Mouse (Mus musculus) intestine, embryonic 15.5 days (tissue): ENCODE measurements around the gene C77080. TPM values are rescaled to one million over a fixed set of nuclear protein-coding genes. Genes with fewer than 3 reads are reported as not detected.

ENCODE experiments used
- ATAC-seq: fragments of 200-750 bp; cut with Nextera tagmentation; 2 replicates; pipeline ENCODE4 v1.8.0; 2017; ENCODE audit warnings: moderate TSS enrichment, moderate library complexity
- H3K27ac ChIP-seq: fragments of 300-500 bp; sonication (generic); 2 replicates; pipeline ENCODE4 v1.5.1; 2015; ENCODE audit warnings: mild to moderate bottlenecking, inconsistent platforms
- H3K27me3 ChIP-seq: fragments of 300-500 bp; sonication (generic); replicated peaks from 2 replicates; pipeline ENCODE4 v1.6.1; 2015; ENCODE audit warnings: inconsistent platforms
- H3K36me3 ChIP-seq: fragments of 300-500 bp; sonication (generic); 2 replicates; pipeline ENCODE4 v1.6.1; 2015; ENCODE audit warnings: inconsistent platforms
- H3K4me1 ChIP-seq: fragments of 300-500 bp; sonication (generic); replicated peaks from 2 replicates; pipeline ENCODE4 v1.6.1; 2015; ENCODE audit warnings: inconsistent platforms
- H3K4me2 ChIP-seq: fragments of 300-500 bp; sonication (generic); replicated peaks from 2 replicates; pipeline ENCODE4 v1.6.1; 2015; ENCODE audit warnings: mild to moderate bottlenecking, inconsistent platforms
- H3K4me3 ChIP-seq: fragments of 300-500 bp; sonication (generic); replicated peaks from 2 replicates; pipeline ENCODE4 v1.5.1; 2015; ENCODE audit warnings: inconsistent platforms
- H3K9ac ChIP-seq: fragments of 300-500 bp; sonication (generic); 2 replicates; pipeline ENCODE4 v1.6.1; 2015; ENCODE audit warnings: inconsistent platforms
- H3K9me3 ChIP-seq: fragments of 300-500 bp; sonication (generic); 2 replicates; pipeline ENCODE4 v1.6.1; 2016; ENCODE audit warnings: inconsistent platforms
- WGBS: fragments of 180-500 bp; shearing (Covaris S2); methylation state at CpG from one replicate; pipeline ENCODE4 v1.1.7; 2015; 5-methylcytosine and 5-hydroxymethylcytosine counted together
- polyA plus RNA-seq: library from polyadenylated mRNA; unstranded; fragments of >200 nt; fragmentation: Nextera tagmentation; extraction: Ambion mirVana; gene quantifications from 2 replicates; pipeline ENCODE4 v1.2.1, GENCODE M21; 2015

The C77080 gene
- polyA plus RNA-seq, 1 experiment from 2014 or later: 10.3 TPM

DNA sequence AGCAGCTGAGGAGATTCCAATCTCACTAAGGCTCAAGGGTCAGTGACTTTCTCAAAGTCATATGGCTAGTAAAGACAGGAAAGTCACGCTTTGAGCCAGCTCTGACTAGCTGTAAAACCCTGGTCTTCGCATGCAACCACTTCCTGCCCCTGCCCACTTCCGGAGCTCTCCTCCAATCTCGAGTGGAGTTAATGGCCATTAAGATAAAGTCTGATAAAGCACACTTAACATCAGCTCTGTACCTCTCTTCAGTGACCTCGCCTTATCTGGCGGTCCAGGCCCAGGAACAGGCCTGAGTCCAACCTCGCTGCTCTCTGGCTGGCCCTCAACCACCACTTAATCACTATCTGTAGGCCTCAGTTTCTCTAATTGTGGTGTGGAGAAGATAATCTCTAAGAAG is 26.7 kb downstream of the C77080 start:
- 33% methylated on average over 7 of the region's 7 CpGs for WGBS
- Histone ChIP-seq H3K9me3 (no peaks in the 10 kb centered on the region), H3K36me3 (no peaks in the 10 kb centered on the region), H3K4me3 (no peak overlapping the region), H3K27me3 (no peaks in the 10 kb centered on the region), H3K4me1 (peaks cover 67% of the 10 kb centered on the region), H3K9ac (no peak overlapping the region), H3K4me2 (no peak overlapping the region), H3K27ac (peak overlapping the region; percentile 78)
- ATAC-seq: peak; percentile 13

DNA sequence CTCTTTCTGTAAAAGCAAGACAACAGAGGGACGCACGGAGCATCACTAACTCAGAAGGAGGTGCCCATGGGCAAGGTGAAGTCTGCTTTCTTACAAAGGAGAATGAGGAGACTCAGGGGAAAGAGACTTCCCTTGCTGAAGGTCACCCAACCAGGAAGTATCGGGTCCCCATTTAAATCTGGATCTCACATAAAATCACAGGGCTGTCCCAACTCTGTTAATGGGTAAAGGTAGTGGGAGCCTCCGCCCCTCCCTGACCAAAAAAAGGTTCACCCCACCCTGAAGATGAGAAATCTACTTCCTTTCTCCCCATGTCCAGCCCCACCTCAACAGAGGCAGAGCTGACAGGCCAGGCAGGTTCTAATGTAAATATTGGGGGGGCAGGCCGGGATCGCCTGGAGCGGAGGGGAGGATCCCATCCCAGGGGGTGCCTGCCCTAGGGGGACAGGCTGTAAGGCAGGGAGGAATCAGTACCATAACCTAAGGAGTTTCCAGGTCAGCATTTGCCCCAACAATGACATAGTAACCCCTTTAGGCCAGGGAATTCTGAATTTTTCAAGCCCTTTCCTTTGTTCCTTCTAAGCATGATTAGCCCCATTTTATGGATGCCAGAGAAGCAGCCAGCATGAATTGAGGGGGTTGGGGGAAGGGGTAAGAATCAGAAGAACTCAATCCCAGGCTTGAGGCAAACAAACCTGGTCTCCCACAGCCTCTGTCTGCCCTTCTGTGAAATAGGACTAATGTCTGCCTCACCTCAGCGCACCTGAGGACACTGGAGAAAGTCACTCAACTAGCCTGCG is 28.4 kb downstream of the C77080 start:
- Histone ChIP-seq H3K36me3 (no peaks in the 10 kb centered on the region), H3K27ac (peak overlapping the region; percentile 93), H3K27me3 (no peaks in the 10 kb centered on the region), H3K4me3 (no peak overlapping the region), H3K4me2 (peak overlapping the region; percentile 51), H3K9ac (0 out of 2 replicates have a peak overlapping the region, but pooled peaks have one; percentile 18), H3K4me1 (peaks cover 61% of the 10 kb centered on the region), H3K9me3 (no peaks in the 10 kb centered on the region)
- peak; percentile 27 for ATAC-seq
- 50% methylated on average over 9 of the region's 9 CpGs for WGBS

DNA sequence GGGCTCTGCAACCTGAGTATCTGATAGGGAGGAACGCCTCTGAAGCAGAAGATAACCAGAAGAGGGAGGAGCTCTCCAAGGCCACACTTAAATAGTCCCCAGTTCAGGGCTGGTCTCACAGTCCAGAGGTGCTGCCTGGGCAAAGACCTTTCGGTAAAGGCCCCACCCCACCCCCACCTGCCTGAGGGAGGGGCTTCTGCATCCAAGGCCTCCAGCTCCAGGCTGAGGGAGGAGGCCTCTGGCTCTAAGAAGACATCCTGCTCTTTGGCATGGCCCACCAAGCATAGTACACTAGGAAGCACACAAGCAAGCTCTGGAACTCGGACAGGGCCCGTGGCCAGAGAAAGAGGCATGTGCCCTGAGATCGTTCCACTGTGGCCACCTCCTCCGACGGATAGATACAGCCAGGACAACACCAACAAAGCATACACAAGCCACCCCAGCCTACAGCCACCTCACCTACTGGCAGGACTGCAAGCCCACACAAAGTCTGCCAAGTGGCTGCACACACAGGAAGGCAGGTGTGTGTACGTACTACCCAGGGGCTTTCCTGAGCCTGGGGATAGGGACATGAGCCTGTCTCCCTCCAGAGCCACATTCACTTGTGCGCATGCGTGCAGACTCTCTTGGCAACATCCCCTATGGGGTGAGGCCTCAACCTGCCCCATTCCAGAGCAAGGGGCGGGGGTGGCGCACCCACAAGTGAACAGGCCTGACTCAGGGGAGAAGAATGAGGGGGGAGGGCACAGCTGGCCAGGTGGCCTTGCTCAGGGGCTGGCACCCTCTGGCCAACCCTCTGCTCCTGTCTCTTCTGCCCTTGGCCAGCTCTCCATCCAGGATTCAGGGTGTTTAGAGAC is 29.4 kb downstream of the C77080 start:
- H3K9ac ChIP-seq: peak overlapping the region; percentile 18; the same call in 1 of the 2 replicates
- no peaks in the 10 kb centered on the region for H3K9me3 ChIP-seq
- peak overlapping the region; percentile 93 for H3K27ac ChIP-seq
- no peaks in the 10 kb centered on the region for H3K36me3 ChIP-seq
- H3K4me2 ChIP-seq: peak overlapping the region; percentile 51
- peak; percentile 80 for ATAC-seq
- H3K27me3 ChIP-seq: 0 out of 2 replicates have a peak, but pooled peaks cover 3% of the 10 kb centered on the region
- peaks cover 61% of the 10 kb centered on the region for H3K4me1 ChIP-seq
- WGBS: 50% methylated on average over 12 of the region's 12 CpGs
- H3K4me3 ChIP-seq: 0 out of 2 replicates have a peak overlapping the region, but pooled peaks have one; percentile 0

DNA sequence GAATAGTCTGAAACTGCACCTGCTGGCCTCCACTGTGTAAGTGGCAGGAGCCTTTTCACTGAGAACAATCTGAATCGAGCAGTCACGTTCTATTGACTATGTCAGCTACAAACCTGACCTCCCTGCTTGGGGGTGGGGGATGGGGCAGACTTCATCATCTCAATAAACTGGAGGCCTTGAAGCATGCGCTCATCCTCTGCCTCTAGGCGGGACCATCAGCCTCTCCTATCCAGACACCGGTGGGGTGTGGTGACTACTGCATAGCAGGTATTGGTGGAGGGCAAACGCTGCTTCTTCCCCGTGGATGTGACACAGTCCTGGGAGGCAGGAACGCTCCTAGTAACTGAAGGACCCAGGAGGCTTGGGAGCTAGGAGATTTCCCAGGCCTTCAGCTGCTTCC is 30.3 kb downstream of the C77080 start:
- peaks cover 64% of the 10 kb centered on the region for H3K4me1 ChIP-seq
- H3K27me3 ChIP-seq: 0 out of 2 replicates have a peak, but pooled peaks cover 3% of the 10 kb centered on the region
- H3K9me3 ChIP-seq: no peaks in the 10 kb centered on the region
- H3K4me2 ChIP-seq: peak overlapping the region; percentile 51
- H3K36me3 ChIP-seq: no peaks in the 10 kb centered on the region
- ATAC-seq: peak; percentile 32
- WGBS: 39% methylated on average over 8 of the region's 8 CpGs
- H3K27ac ChIP-seq: peak overlapping the region; percentile 93
- H3K4me3 ChIP-seq: no peak overlapping the region
- H3K9ac ChIP-seq: no peak overlapping the region

DNA sequence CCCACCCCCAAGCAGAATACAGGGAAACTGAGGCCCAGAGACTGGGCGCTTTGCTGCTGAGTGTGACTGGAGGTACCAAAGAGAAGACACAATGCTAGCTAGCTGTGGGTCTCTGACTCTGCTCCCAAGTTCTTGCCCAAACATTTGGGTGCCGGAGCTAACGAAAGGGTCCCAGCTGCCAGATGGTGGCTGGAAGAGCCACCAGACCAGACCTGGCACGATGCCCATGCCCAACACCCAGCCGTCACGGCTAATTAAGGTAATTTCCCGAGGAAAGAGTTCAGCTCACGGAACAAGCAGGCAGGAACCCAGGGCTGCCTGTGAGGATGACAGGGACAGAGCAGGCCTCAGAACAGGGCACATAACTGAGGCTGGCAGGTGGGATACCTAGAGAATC is 33.2 kb downstream of the C77080 start:
- H3K27me3 ChIP-seq: 0 out of 2 replicates have a peak, but pooled peaks cover 3% of the 10 kb centered on the region
- no peak overlapping the region for H3K9ac ChIP-seq
- peaks cover 6% of the 10 kb centered on the region; the same call in 1 of the 2 replicates for H3K36me3 ChIP-seq
- 36% methylated on average over 8 of the region's 8 CpGs for WGBS
- no peaks in the 10 kb centered on the region for H3K9me3 ChIP-seq
- no peak overlapping the region for H3K4me3 ChIP-seq
- no peak for ATAC-seq
- peak overlapping the region; percentile 14; the same call in 1 of the 2 replicates for H3K27ac ChIP-seq
- H3K4me2 ChIP-seq: peak overlapping the region; percentile 54
- H3K4me1 ChIP-seq: peaks cover 53% of the 10 kb centered on the region

DNA sequence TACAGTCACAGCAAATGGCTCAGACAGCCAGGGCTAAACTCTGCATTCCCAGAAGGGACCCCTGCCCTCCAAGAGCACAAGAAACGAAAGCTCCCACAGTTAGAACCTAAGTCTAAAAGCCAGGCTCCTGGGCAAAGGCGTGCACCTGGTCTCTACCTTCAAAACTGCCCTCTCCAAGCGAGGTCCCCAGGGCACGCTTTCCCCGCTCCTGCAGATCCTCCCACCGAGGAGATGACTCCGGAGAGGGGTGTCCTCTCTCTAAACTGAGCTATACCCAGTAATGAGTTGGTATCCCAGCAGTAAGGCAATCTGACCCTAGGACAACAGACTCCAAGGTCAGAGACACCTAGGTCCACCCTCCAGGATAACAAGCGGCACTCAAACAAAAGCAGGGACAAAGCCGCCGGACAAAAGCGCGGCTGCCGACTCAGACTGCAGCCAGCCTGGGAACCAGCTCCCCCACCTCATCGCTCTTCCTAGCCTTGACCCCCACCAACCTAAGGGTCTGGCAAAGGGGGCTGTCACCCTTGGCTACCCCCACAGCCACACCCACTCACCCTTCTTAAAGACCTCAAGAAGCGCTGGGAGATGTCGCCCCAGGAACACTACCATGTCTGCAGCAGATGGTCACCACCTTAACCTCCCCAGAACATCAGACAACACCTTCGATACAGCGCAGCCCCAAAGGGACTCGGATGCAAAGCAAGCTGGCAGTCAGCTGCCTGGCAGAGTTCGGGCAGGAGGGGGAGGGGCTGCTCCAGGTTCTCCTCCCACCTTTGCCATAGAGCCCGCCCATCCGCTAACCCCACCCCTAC is 33.8 kb downstream of the C77080 start:
- WGBS: 17% methylated on average over 22 of the region's 22 CpGs
- Histone ChIP-seq H3K4me2 (peak overlapping the region; percentile 54), H3K4me1 (peaks cover 47% of the 10 kb centered on the region), H3K27ac (peak overlapping the region; percentile 45; the same call in 1 of the 2 replicates), H3K9ac (peak overlapping the region; percentile 14), H3K27me3 (0 out of 2 replicates have a peak, but pooled peaks cover 3% of the 10 kb centered on the region), H3K36me3 (peaks cover 12% of the 10 kb centered on the region; the same call in 1 of the 2 replicates), H3K4me3 (peak overlapping the region; percentile 15), H3K9me3 (no peaks in the 10 kb centered on the region)
- ATAC-seq: no peak

DNA sequence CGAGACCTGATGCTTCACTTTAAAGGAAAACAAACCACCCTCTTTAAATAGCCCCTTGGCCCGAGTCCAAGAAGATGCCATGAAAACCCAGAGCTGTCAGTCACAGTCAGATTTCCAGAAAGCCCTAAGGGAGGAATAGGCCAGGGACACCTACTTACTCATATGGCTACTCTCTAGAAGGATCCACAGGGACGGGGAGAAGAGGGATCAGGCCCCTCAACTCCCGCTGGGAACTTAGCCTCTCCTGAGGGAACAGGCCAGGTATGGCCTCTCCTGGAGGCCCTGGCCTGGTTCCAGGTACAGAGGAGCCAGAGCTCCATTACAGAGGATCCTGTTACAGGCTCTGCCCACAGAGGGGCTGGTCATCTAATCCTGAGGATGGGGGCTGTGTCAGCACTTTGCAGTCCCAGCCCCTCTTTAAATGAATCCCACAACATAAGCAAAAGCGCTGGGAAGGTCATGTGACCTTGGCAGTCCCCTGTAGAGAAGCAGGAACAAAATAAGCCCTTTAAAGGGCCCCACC is 34.7 kb downstream of the C77080 start:
- no peaks in the 10 kb centered on the region for H3K9me3 ChIP-seq
- H3K9ac ChIP-seq: peak overlapping the region; percentile 14; the same call in 1 of the 2 replicates
- 24% methylated on average over 5 of the region's 5 CpGs for WGBS
- peaks cover 19% of the 10 kb centered on the region; the same call in 1 of the 2 replicates for H3K36me3 ChIP-seq
- 0 out of 2 replicates have a peak, but pooled peaks cover 3% of the 10 kb centered on the region for H3K27me3 ChIP-seq
- no peak for ATAC-seq
- peak overlapping the region; percentile 45 for H3K27ac ChIP-seq
- H3K4me1 ChIP-seq: peaks cover 39% of the 10 kb centered on the region
- H3K4me2 ChIP-seq: peak overlapping the region; percentile 54
- no peak overlapping the region for H3K4me3 ChIP-seq

DNA sequence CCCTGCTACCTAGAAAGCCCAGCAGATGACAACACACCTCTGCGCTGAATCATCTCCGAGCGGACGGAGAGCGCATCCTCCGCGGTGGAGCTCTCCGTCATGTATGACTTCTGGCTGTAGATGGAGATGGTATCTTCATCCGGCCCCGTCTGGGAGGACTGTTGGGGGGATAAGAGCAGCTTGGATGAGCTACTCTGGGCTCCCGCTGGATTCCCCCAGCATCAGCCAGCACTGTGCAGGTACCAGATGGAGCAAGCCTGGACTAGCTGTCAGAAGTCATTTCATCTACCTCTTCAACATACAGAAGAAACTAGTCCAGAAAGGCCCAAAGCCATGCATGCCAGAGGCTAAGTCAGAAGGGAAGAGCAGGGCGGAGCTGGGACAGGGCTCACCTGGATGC is 35.9 kb downstream of the C77080 start:
- no peak for ATAC-seq
- no peak overlapping the region for H3K4me3 ChIP-seq
- peaks cover 34% of the 10 kb centered on the region for H3K4me1 ChIP-seq
- no peak overlapping the region for H3K4me2 ChIP-seq
- no peak overlapping the region for H3K27ac ChIP-seq
- no peaks in the 10 kb centered on the region for H3K9me3 ChIP-seq
- 96% methylated on average over 12 of the region's 12 CpGs for WGBS
- peaks cover 27% of the 10 kb centered on the region for H3K36me3 ChIP-seq
- H3K9ac ChIP-seq: no peak overlapping the region
- 0 out of 2 replicates have a peak, but pooled peaks cover 3% of the 10 kb centered on the region for H3K27me3 ChIP-seq

DNA sequence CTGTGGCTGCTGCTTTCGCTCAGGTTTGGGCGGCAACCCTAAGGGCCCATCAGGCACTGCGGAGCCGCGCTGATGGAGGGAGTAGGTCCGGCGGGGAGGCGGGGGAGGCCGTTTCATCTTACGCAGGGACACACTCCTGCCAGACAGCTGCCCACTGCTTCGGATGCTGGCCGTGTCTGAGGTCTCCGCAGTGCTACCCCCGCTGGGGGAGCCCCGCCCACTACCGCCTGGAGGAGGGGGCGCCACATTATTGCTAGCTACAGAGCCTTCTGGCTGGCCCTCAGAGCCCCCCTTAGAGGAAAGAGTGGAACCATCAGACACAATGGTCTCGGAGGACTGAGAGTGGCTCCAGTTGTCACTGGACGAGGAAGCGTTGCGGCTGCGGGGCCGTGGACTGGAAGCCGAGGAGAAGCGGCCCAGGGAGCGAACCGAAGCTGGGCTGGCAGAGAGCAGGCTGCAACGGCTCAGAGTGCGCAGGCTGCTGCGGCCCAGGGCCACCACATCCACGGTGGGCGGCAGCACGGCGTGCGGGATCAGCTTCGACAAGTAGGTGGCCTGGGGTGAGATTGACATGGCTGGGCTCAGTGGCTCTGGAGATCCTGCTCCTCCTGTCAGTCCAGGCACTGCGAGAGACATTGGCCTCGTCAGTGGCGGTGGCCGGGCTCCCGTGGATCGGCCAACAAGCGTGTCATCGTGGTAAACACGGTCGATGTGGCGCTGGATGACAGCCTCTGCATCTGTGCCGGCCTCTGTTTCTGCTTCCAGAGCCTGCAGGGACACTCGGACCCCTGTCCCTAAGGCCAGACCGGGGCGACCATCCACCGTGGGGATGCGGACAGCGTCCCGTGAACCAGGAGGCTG is 37.6 kb downstream of the C77080 start:
- ATAC-seq: no peak

DNA sequence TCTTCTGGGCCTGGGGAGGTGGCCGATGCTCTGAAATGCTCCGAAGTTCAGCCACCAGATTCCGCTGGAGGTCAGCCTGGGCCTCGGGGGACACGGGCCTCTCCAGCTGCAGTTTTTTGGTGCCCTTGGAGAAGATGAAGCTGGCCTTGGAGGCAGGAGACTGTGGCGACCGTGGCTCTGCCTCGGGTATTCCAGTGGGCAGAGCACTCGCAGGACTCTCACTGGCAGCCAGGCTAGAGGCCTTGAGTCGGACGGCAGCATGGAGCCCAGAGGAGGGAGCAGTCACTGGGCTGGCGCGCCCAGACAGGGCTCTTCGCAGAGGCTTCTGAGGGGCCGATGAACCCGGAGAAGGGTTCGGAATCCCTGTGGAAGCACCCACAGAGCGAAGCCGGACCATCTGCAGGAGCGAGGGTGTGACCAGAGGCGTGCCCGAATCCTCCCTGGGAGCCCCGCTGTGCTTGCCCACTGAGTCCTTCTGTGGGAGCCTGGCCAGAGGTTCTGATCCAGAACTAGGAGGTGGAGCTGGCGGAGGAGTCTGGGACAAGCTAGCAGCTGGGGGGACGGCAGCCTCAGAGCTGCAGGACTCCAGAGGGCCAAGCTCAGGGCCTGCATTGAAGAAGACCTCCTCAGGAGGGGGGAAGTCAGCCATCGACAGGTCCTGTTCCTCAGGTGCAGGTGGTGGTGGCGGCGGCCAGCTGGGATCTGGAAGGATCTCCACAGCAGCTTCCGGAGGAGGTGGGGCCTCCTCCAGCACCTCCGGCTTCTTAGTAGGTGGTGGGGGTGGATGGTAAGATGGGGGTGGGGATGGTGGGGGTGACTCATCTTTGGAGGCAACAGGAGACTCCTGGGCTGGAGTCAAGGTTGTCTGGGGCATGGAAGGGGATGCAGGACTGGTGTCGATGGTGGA is 38.9 kb downstream of the C77080 start:
- Histone ChIP-seq H3K27ac (no peak overlapping the region), H3K9me3 (no peaks in the 10 kb centered on the region), H3K4me3 (no peak overlapping the region), H3K4me1 (peaks cover 20% of the 10 kb centered on the region), H3K27me3 (no peaks in the 10 kb centered on the region), H3K4me2 (no peak overlapping the region), H3K9ac (no peak overlapping the region), H3K36me3 (peaks cover 47% of the 10 kb centered on the region)
- WGBS: 78% methylated on average over 31 of the region's 31 CpGs
- ATAC-seq: no peak

More for the DNA sequence above, 37.6 kb downstream of the C77080 start:
- Histone ChIP-seq H3K9me3 (no peaks in the 10 kb centered on the region), H3K4me1 (peaks cover 30% of the 10 kb centered on the region), H3K4me2 (peak overlapping the region; percentile 58), H3K27me3 (0 out of 2 replicates have a peak, but pooled peaks cover 3% of the 10 kb centered on the region), H3K4me3 (peak overlapping the region; percentile 23), H3K36me3 (peaks cover 35% of the 10 kb centered on the region), H3K27ac (no peak overlapping the region), H3K9ac (no peak overlapping the region)
- WGBS: 52% methylated on average over 55 of the region's 55 CpGs
